Mouse (Mus musculus): Measurements from ENCODE around the gene Emilin3. TPM values are rescaled to one million over a fixed set of nuclear protein-coding genes. Genes with fewer than 3 reads are reported as not detected.

Emilin3 gene
- polyA plus RNA-seq, 1 experiment, result not detected

- Histone ChIP-seq H3K4me1 (ENCODE audit: control insufficient read depth, insufficient read depth, insufficient read length, low read length) (peaks cover 15% of the 10 kb centered on the region; the same call in 1 of the 2 replicates), H3K27ac (replicated peaks; ENCODE audit: low read depth, low read length) (peak overlapping the region; percentile 25; the same call in 1 of the 2 replicates), H3K4me3 (ENCODE audit: insufficient read depth, low read depth, low read length) (peak overlapping the region; percentile 38)
These were observed 40.8 kb downstream of the Emilin3 start for GRCm38 (mm10) chr2:160871310-160871709.

- Histone ChIP-seq H3K4me3 (ENCODE audit: insufficient read depth, low read depth, low read length) (no peak overlapping the region), H3K4me1 (ENCODE audit: control insufficient read depth, insufficient read depth, insufficient read length, low read length) (peaks cover 10% of the 10 kb centered on the region; the same call in 1 of the 2 replicates), H3K27ac (replicated peaks; ENCODE audit: low read depth, low read length) (no peak overlapping the region)
These were observed 42.7 kb downstream of the Emilin3 start for GRCm38 (mm10) chr2:160869446-160869845.

GRCm38 (mm10) chr2:160865266-160865665, 46.9 kb downstream of the Emilin3 start:
- Histone ChIP-seq H3K4me1 (ENCODE audit: control insufficient read depth, insufficient read depth, insufficient read length, low read length) (peaks cover 12% of the 10 kb centered on the region), H3K4me3 (ENCODE audit: insufficient read depth, low read depth, low read length) (no peak overlapping the region), H3K27ac (replicated peaks; ENCODE audit: low read depth, low read length) (no peak overlapping the region)

- H3K27ac ChIP-seq (replicated peaks; ENCODE audit: low read depth, low read length), result no peak overlapping the region
- no peak overlapping the region for H3K4me3 ChIP-seq (ENCODE audit: insufficient read depth, low read depth, low read length)
- peaks cover 12% of the 10 kb centered on the region for H3K4me1 ChIP-seq (ENCODE audit: control insufficient read depth, insufficient read depth, insufficient read length, low read length)
These were observed 48.0 kb downstream of the Emilin3 start for GRCm38 (mm10) chr2:160864112-160864511.

- Histone ChIP-seq H3K4me3 (ENCODE audit: insufficient read depth, low read depth, low read length) (no peak overlapping the region), H3K27ac (replicated peaks; ENCODE audit: low read depth, low read length) (peak overlapping the region; percentile 55; the same call in 1 of the 2 replicates), H3K4me1 (ENCODE audit: control insufficient read depth, insufficient read depth, insufficient read length, low read length) (peaks cover 12% of the 10 kb centered on the region)
These were observed 51.8 kb downstream of the Emilin3 start for GRCm38 (mm10) chr2:160860363-160860762.

Other genes with a start within 250 kb of the Emilin3 start
- 18.2 TPM in 2 replicates for gene Plcg1, start 181.0 kb downstream of the Emilin3 start, polyA plus RNA-seq (2012; ENCODE audit: insufficient read depth, insufficient read length, missing spikeins)
- 10.3 and 11.0 TPM in 2 replicates for gene Zhx3, start 39.3 kb downstream of the Emilin3 start, polyA plus RNA-seq (2012; ENCODE audit: insufficient read depth, insufficient read length, missing spikeins)
- gene Lpin3, start 31.7 kb downstream of the Emilin3 start, polyA plus RNA-seq (2012; ENCODE audit: insufficient read depth, insufficient read length, missing spikeins), result 0.71 and 3.0 TPM in 2 replicates
- 5.4 and 7.3 TPM in 2 replicates for gene Chd6, start 196.7 kb upstream of the Emilin3 start, polyA plus RNA-seq (2012; ENCODE audit: insufficient read depth, insufficient read length, missing spikeins)